Mouse (Mus musculus) liver, embryonic 18 days (tissue): Measurements from ENCODE around the gene Cacybp. TPM values are rescaled to one million over a fixed set of nuclear protein-coding genes. Genes with fewer than 3 reads are reported as not detected.

Source experiments
- polyA plus RNA-seq: library from polyadenylated mRNA; depleted of rRNA; stranded (reverse); fragments of >200 nt; gene quantifications from 2 replicates; pipeline ENCODE4 v1.2.3, GENCODE M21; 2012; rRNA removed

The Cacybp gene
- 20.8 and 22.5 TPM in 2 replicates for polyA plus RNA-seq

DNA sequence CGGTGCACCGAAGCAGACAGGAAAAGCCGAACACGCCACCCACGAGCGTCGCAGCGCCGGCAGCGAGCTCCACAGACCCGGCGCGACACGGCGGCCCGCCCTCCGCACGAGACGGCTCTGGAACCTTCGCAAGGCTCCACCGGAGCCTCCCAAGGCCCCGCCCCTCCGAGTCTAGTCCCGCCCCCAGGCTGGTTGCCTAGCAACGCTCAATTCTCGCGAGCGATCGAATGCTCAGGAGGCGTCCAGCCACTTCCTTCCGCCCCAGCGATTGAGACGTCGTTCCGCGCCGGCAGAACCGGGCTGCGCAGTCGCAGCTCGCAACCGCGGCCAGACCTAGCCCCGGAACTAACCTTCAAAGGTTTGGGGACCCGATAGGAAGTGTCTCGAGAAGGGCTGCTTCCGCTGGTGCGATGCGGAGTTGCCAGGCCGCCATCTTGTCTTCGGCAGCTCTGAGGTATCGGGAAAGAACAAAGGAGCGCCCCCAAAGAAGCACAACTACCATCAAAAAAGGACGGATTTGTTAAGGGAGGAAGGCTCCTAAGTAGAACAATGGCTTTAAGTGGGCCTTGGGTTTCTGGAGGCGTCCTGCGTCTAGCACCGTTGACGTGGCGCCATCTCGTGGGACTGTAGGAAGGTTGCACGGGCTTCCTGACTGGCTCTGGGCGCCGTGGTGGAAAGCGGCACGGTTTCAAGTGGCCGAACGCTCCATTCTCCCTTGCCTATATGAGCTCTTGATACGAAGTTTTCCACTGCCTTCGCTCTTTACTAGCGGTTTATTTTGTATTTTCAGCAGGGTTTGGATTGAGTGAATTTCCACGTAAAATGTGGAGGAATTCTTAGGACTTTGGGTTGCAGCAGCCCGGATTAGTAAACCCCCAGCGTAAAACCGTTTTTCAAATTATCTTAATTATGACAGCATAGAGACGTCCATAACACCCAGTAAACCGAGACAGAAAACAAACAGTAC lies at the start of gene Cacybp:
Gene Cacybp (minus strand): TSS at position 173 of the 967 bp plus-strand sequence.

DNA sequence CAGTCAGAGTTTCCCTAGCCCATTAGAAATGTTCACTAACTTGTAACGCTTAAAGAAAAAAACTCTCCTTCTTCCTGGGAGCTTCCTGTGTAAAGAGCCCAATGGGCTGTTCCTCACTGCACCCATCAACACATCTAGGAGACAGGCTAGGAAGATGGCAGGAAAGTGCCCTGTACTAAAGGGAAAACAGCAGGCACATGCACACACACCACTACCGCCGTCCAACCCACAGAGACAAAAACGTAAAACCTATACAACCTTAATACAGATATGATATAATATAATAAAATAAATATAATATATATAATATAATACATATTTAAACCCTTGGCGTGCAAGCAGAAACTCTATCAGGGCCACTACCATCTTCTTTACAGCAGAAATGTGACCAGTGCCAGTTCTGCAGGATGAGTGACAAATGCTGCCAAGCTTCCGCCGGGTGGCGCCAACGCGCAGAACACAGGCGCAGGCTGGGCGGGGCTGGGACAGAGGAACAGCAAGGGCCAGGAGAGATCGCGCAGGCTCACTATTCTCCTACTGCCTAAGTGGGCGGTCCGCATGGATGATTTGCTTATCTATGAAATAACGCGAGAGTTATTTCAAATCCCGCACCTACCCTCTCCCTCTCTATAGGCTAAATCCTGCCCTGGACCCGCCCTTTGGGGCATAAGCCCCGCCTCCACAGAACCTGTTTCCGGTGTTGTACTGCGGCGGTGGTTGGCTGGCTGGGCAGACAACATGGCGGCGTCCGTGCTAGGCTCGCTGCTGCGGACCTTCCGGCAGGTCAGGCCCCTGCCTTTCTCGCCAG lies 17.9 kb downstream of the Cacybp start, which contains the start of gene Mrps14:
Gene Mrps14 (plus strand): TSS at position 687 of the 808 bp plus-strand sequence.

DNA sequence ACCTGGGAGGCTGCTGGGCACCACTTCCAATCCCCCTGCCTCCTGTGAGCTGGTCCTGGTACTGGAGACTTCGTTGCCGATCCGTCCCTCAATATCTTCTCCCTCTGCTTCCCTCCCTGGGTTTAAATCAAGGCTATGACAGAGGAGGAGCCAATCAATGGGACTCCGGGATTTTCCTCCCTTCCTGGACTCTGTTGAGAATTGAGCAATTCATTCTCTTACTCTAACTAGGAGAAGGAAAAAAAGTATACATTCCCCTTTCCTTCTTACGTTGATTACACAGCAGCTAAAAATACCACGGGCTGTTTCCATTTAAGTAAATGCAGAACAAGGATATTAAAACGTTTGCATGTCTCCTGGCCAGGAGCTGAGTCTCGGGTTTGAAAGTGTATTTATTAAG lies 59.2 kb downstream of the Cacybp start, which contains the start of gene Tnn:
Gene Tnn (minus strand): TSS at position 101 of the 400 bp plus-strand sequence.

Other genes starting within 250 kb of the Cacybp start
- 5.1 and 7.2 TPM in 2 replicates for gene 4930523C07Rik, start 168.5 kb downstream of the Cacybp start, polyA plus RNA-seq
- 0.01 TPM in 1 of 2 replicates, not detected in the other for gene Tnn, start 59.3 kb downstream of the Cacybp start, polyA plus RNA-seq
- gene Mrps14, start 17.7 kb downstream of the Cacybp start, polyA plus RNA-seq, result 30.6 and 31.9 TPM in 2 replicates